Mouse (Mus musculus) retina, embryonic 14.5 days (tissue): ENCODE data around the gene Tgm7.
A peak's percentile ranks its signal among the peaks of the same experiment; 100 is the strongest.

Source experiments
- DNase-seq: peaks from one replicate; pipeline ENCODE4 v3.0.0-alpha.2; 2015; ENCODE audit warnings: low spot score

The Tgm7 gene

DNA sequence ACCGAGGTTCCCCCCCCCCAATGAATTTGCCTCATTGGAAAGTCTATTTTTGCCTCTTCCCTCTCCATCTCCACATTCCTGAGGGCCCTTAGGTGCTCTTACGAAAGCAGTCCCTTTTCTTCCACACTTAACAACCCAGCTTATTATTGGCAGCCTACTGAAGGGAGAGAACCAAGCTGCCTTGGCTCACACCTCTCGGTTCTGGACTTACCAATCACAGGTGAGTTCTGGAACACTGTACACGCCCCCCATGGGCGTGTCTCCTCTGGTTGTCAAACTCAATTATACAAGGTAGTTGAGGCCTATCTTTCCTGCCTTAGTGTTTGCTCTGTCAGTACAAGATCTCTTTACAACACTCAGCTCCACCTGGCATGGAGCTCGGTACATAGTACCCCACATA, 37.7 kb downstream of the Tgm7 start:
- DNase-seq = no peak

DNA sequence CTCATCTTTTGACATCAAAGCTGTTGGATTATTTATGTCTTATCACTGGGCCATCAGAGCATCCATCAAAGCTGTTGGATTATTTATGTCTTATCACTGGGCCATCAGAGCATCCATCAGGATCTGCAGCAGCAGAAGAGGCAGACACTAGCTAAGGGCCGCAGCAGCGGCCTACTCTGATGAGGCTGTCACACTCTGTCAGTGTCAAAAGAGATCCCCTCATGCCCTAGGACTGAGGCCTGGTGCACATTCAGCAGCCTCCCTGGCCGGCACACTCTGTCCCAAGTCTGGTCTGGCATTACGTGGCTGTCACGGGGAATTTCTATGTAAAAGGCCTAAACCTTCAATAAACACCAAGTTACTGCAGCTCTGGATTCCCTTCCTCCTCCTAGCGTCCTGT, 40.1 kb downstream of the Tgm7 start:
- DNase-seq = peak; percentile 41

DNA sequence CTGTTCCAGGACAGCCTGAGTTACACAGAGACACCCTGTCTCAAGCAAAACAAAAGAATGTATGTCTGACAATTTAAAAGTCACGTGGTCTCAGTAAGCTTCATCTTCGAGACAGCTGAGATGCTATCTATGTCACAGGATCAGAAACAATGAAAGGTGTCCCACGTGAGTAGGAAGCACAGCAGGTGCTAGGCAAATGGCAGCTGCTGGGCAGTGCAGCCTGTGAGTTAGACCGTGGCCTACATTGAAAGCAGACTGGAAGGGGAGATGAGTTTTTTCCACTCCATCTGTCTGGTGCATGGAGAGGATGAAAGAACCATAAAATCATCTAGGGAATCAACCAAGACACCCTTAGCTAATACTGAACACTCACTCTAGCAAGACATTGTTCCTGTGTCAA, 42.5 kb downstream of the Tgm7 start:
- peak; percentile 12 for DNase-seq

DNA sequence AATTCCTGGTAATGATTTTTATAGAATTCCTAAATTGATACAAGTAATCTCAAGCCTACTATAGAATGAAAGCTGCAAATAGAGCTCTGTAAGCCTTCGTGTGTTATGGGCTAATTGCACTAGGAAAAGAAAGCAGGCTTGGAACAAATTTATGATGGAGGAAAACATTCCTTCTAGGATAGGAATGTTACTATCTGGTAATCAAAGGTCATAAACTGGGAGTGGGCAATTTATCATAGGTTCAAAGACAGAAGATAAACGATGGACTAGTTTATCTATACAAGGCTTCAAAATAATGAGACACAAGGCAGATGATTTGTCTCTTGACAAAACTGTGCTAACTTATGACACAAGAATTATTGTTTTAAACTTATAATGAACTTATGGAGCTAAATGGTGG, 48.3 kb downstream of the Tgm7 start:
- no peak for DNase-seq

DNA sequence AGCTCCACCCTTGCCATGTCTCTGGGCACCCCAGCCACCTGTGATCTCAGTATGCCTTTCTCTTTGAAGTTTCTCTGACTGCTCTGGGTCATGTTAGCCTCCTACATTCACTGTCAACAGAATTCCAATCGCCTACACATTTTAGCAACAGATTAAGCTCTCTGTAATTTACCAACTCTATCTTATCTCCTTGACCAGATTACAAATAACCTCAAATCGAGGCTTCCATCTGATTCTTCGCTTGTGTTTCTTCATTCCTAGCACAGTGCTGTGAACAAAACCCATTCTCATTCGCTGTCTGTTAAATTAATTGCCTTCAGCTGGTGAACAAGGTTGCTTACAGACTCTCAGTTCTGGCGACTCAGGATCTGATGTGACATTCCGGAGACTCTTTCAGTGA, 51.6 kb downstream of the Tgm7 start:
- no peak for DNase-seq

DNA sequence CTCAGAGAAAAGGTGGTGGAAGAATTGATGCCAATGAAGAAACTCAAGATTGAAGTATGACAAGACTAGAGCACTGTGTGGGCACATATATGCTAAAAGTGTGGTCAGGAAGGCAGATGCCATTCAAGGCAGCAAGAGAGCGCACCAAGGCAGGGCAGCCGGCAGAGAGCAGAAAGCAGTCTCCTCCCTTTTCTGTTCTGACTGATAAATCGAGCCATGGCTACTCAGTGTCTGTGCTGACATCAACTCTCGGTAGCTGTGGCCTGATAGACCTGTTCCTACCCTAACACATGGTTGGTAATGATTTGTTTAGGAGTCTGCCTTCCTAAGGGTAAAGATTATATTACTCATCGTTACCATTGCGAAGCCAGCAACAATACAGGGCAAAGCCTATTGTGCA, 53.7 kb downstream of the Tgm7 start:
- no peak for DNase-seq

DNA sequence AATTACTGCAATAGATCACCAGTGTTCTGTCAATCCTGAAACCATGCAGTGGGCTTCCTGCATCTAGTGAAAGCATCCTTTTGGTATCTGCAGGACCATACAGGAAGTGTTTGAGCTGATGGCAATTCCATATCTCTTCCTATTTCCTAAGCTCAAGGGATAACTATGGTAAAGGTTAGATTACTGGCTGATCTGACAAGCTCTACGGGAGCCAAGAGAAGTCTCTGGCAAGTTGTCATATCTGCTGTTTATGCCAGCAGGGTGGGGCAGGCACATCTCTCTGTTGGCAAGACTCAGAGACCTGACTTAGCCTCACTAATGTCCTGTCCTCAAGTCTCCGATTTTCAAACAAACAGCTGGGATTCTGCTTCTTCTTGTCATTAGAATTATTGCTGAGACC, 55.5 kb downstream of the Tgm7 start:
- DNase-seq = no peak

DNA sequence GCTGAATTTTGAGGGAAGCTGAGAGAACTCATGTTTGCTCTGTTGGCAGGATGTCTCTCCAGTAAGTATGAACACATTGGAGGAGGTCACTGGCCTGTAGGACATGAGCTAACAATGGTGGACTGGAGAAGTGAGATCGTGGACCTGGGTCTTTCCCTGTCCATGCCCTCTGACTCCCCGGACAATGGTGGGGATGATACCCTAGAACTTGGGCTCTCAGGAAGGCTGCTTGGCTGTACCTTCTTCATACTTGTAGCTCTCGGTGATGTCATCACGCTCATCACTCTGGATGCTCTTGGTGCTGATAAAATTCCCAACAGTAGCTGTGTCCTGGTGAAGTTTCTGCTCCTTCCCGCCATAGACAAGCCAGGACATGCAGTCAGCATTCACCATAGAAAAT, 57.4 kb downstream of the Tgm7 start:
- no peak for DNase-seq

DNA sequence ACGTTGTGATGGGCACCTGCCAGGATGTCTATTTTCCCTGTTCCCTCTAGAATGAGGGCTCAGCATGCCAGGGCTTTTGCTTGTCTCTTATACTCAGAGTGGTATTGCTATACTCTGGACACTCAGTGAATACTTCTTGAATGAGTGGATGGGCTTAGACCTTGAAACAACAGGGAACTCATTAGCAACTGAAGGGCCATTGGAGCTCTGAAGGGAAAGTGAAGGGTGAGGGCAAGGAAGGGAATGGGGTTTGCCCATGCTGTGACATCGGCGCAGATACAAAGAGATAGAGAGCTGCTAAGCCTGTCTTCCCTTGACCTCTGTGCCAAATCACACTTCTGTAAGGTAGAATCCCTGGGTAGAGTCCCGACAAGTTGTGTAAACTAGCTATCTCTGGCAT, 63.9 kb downstream of the Tgm7 start:
- DNase-seq = no peak
